Mouse (Mus musculus): ENCODE data around the gene Majin. TPM values are rescaled to one million over a fixed set of nuclear protein-coding genes. Genes with fewer than 3 reads are reported as not detected.

Majin gene
- polyA plus RNA-seq, 1 experiment = not detected

DNA sequence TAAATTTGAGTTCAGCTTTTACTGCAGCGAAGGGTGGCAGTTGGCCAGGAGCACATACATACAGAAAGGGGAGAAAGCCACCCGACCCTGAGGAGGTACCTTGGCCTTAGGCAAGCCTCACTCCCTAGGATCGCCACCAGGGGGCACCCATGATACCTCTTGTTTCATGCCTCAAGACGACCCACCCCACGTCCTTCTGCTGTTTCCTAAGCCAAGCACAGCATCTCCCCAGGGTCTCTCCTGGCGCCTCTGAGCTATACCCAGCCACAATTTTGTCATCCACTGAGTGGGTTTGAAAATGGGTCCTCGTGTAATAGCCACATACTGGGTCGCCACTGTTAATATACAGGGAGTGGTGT is 84.0 kb downstream of the Majin start:
- H3K9me3 ChIP-seq = no peaks in the 10 kb centered on the region
- H3K4me3 ChIP-seq (replicated peaks) = peak overlapping the region; percentile 44
- peaks cover 48% of the 10 kb centered on the region for H3K4me1 ChIP-seq
- peaks cover 4% of the 10 kb centered on the region for H3K27me3 ChIP-seq (replicated peaks)
- peaks cover 2% of the 10 kb centered on the region for H3K36me3 ChIP-seq (replicated peaks; ENCODE audit: low read length)
- TF ChIP-seq FLI1 (IDR thresholded peaks at IDR 0.05; ENCODE audit: low read length) (no peak), GATA1 (IDR thresholded peaks at IDR 0.05; ENCODE audit: borderline replicate concordance, low read length) (no peak)

DNA sequence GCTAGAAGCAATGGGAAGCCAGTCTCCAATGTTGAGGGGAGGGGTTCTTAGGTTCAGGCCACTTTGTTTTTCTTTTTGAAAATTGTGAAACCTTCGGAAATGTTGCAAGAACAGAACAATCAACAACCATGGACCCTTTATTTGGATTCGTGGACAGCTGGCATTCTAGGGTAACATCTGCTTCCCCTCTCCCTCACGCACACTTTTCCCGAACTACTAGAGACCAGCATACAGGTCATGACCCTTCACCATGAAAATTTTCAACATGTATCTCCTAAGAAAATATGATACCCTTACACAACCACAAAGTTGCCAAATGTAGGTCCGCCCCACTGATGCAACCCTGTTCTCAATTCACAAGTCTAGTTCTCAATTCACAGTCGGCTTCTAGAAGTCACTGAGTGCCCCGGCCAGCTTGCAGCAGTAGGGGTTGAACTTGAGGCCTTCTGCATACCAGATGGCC is 84.5 kb downstream of the Majin start:
- Histone ChIP-seq H3K36me3 (replicated peaks; ENCODE audit: low read length) (no peaks in the 10 kb centered on the region), H3K4me3 (replicated peaks) (no peak overlapping the region), H3K27me3 (replicated peaks) (peaks cover 4% of the 10 kb centered on the region), H3K9me3 (no peaks in the 10 kb centered on the region), H3K4me1 (peaks cover 48% of the 10 kb centered on the region)
- TF ChIP-seq FLI1 (IDR thresholded peaks at IDR 0.05; ENCODE audit: low read length) = no peak
- TF ChIP-seq GATA1 (IDR thresholded peaks at IDR 0.05; ENCODE audit: borderline replicate concordance, low read length) = no peak

DNA sequence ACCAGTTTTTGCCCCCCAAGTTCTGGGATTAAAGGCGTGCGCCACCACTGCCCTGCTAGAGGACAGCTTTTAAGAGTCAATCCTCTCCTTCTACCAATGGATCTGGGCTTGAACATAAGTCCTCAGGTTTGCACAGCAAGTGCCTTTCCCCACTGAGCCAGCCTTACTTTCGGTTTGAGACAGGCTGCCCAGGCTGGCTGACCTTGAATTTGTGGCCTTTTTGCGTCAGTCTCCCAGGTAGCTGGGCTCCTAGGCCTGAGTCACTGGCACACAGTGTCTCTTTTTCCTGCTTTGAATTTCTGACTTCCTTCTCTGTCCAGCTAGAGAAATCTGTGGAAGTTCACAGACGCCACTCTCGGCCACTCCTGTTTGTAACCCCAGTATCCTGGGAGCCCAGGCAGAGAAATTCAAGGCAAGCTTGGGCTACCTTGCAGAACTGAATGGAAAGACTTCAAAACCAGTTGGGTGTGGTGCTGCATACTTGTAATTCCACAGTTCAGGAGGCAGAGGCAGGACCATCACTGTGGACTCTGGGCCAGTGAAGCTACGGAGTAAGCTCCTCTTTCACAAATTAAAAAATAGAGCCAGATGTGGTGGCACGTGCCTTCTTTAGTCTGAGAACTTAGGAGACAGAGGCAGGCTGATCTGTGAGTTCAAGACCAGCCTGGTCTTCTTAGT is 85.7 kb downstream of the Majin start:
- Histone ChIP-seq H3K4me3 (replicated peaks) (no peak overlapping the region), H3K4me1 (peaks cover 48% of the 10 kb centered on the region), H3K9me3 (no peaks in the 10 kb centered on the region), H3K27me3 (replicated peaks) (peaks cover 4% of the 10 kb centered on the region), H3K36me3 (replicated peaks; ENCODE audit: low read length) (peaks cover 4% of the 10 kb centered on the region)
- TF ChIP-seq FLI1 (IDR thresholded peaks at IDR 0.05; ENCODE audit: low read length) (no peak), GATA1 (IDR thresholded peaks at IDR 0.05; ENCODE audit: borderline replicate concordance, low read length) (no peak)

GRCm38 (mm10) chr19:6270661-6271060 is 86.5 kb downstream of the Majin start:
- no peak for TF ChIP-seq GATA1 (IDR thresholded peaks at IDR 0.05; ENCODE audit: borderline replicate concordance, low read length)
- no peak for TF ChIP-seq FLI1 (IDR thresholded peaks at IDR 0.05; ENCODE audit: low read length)

GRCm38 (mm10) chr19:6271206-6271605 is 87.0 kb downstream of the Majin start:
- H3K9me3 ChIP-seq = no peaks in the 10 kb centered on the region
- H3K4me3 ChIP-seq (replicated peaks) = no peak overlapping the region
- H3K4me1 ChIP-seq = peaks cover 56% of the 10 kb centered on the region
- H3K36me3 ChIP-seq (replicated peaks; ENCODE audit: low read length) = peaks cover 4% of the 10 kb centered on the region
- peaks cover 4% of the 10 kb centered on the region for H3K27me3 ChIP-seq (replicated peaks)
- TF ChIP-seq FLI1 (IDR thresholded peaks at IDR 0.05; ENCODE audit: low read length) (no peak), GATA1 (IDR thresholded peaks at IDR 0.05; ENCODE audit: borderline replicate concordance, low read length) (no peak)

More at GRCm38 (mm10) chr19:6270661-6271060, 86.5 kb downstream of the Majin start:
- peaks cover 4% of the 10 kb centered on the region for H3K27me3 ChIP-seq (replicated peaks)
- H3K36me3 ChIP-seq (replicated peaks; ENCODE audit: low read length) = peaks cover 4% of the 10 kb centered on the region
- H3K4me3 ChIP-seq (replicated peaks) = no peak overlapping the region
- H3K4me1 ChIP-seq = peaks cover 50% of the 10 kb centered on the region
- no peaks in the 10 kb centered on the region for H3K9me3 ChIP-seq

GRCm38 (mm10) chr19:6272053-6272452 is 87.9 kb downstream of the Majin start:
- Histone ChIP-seq H3K4me3 (replicated peaks) (no peak overlapping the region), H3K4me1 (peaks cover 58% of the 10 kb centered on the region), H3K9me3 (no peaks in the 10 kb centered on the region), H3K27me3 (replicated peaks) (peaks cover 3% of the 10 kb centered on the region), H3K36me3 (replicated peaks; ENCODE audit: low read length) (peaks cover 4% of the 10 kb centered on the region)
- TF ChIP-seq FLI1 (IDR thresholded peaks at IDR 0.05; ENCODE audit: low read length) = no peak
- TF ChIP-seq GATA1 (IDR thresholded peaks at IDR 0.05; ENCODE audit: borderline replicate concordance, low read length) = no peak

DNA sequence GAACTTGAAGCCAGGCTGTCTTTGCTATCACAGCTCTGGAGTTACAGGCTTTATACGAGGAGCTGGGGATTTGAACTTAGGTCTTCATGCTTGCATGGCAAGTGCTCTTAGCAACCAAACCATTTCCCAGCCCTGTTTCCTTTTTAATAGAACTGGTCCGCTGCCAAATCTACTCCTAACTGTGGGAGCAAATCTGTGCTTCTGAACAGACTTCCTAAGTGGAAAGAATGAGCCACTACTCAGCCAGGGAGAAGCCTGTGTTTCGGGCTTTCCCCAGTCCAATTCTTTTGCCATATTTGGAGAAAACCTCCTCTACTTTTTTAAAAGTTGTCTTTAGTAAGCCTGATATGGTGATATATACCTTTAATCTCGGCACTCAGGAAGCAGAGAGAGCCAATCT is 88.5 kb downstream of the Majin start:
- H3K4me3 ChIP-seq (replicated peaks) = no peak overlapping the region
- H3K36me3 ChIP-seq (replicated peaks; ENCODE audit: low read length) = peaks cover 4% of the 10 kb centered on the region
- H3K9me3 ChIP-seq = no peaks in the 10 kb centered on the region
- H3K27me3 ChIP-seq (replicated peaks) = no peaks in the 10 kb centered on the region
- TF ChIP-seq FLI1 (IDR thresholded peaks at IDR 0.05; ENCODE audit: low read length) (no peak), GATA1 (IDR thresholded peaks at IDR 0.05; ENCODE audit: borderline replicate concordance, low read length) (no peak)
- peaks cover 52% of the 10 kb centered on the region for H3K4me1 ChIP-seq

DNA sequence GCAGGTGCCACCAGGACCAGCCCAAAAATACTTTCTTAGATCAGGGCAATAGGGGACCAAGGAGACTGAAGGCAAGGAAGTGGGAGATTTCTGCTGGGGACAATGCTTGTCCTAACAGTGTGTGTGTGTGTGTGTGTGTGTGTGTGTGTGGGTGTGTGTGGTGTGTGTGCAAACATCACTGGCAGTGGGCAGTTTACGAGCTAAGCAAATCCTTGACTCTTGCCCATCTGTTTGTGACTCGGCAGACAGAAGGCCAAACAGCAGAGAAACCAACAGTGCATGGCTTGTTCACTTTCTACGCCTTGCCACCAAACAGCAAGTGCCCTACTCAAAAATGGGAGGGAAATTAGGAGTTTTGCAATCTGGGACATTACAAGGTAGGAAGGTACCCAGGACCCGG is 89.4 kb downstream of the Majin start:
- Histone ChIP-seq H3K4me1 (peaks cover 50% of the 10 kb centered on the region), H3K4me3 (replicated peaks) (no peak overlapping the region)
- TF ChIP-seq GATA1 (IDR thresholded peaks at IDR 0.05; ENCODE audit: borderline replicate concordance, low read length) (no peak), FLI1 (IDR thresholded peaks at IDR 0.05; ENCODE audit: low read length) (no peak)

More for the DNA sequence above, 89.4 kb downstream of the Majin start:
- Histone ChIP-seq H3K36me3 (replicated peaks; ENCODE audit: low read length) (peaks cover 11% of the 10 kb centered on the region), H3K27me3 (replicated peaks) (no peaks in the 10 kb centered on the region), H3K9me3 (no peaks in the 10 kb centered on the region)

Other genes starting within 250 kb of the Majin start
- 11.0 and 14.1 TPM in 2 replicates for gene Pola2, start 220.2 kb upstream of the Majin start, polyA plus RNA-seq (2012; ENCODE audit: insufficient read depth, low replicate concordance)
- gene Slc22a20, start 198.2 kb upstream of the Majin start, polyA plus RNA-seq (2012; ENCODE audit: insufficient read depth, low replicate concordance) = not detected in 2 replicates
- gene Capn1, start 168.5 kb upstream of the Majin start, polyA plus RNA-seq (2012; ENCODE audit: insufficient read depth, low replicate concordance) = 66.2 and 91.7 TPM in 2 replicates
- gene Syvn1, start 137.8 kb upstream of the Majin start, polyA plus RNA-seq (2012; ENCODE audit: insufficient read depth, low replicate concordance) = 129 and 202 TPM in 2 replicates
- gene Mrpl49, start 126.6 kb upstream of the Majin start, polyA plus RNA-seq (2012; ENCODE audit: insufficient read depth, low replicate concordance) = 19.0 and 54.3 TPM in 2 replicates
- 3,425 and 5,919 TPM in 2 replicates for gene Fau, start 126.5 kb upstream of the Majin start, polyA plus RNA-seq (2012; ENCODE audit: insufficient read depth, low replicate concordance)
- 39.7 and 64.8 TPM in 2 replicates for gene Znhit2, start 123.2 kb upstream of the Majin start, polyA plus RNA-seq (2012; ENCODE audit: insufficient read depth, low replicate concordance)
- 26.1 and 59.5 TPM in 2 replicates for gene Tm7sf2, start 116.0 kb upstream of the Majin start, polyA plus RNA-seq (2012; ENCODE audit: insufficient read depth, low replicate concordance)
- 23.5 and 35.2 TPM in 2 replicates for gene Vps51, start 107.2 kb upstream of the Majin start, polyA plus RNA-seq (2012; ENCODE audit: insufficient read depth, low replicate concordance)
- gene Tmem262, start 104.4 kb upstream of the Majin start, polyA plus RNA-seq (2012; ENCODE audit: insufficient read depth, low replicate concordance) = not detected in 2 replicates
- gene Gm28374, start 102.1 kb upstream of the Majin start, polyA plus RNA-seq (2012; ENCODE audit: insufficient read depth, low replicate concordance) = not detected in 2 replicates
- gene Zfpl1, start 99.4 kb upstream of the Majin start, polyA plus RNA-seq (2012; ENCODE audit: insufficient read depth, low replicate concordance) = 88.5 and 121 TPM in 2 replicates
- 2.6 TPM in 1 of 2 replicates, not detected in the other for gene Cdca5, start 99.4 kb upstream of the Majin start, polyA plus RNA-seq (2012; ENCODE audit: insufficient read depth, low replicate concordance)
- gene AC131692.1, start 90.0 kb upstream of the Majin start, polyA plus RNA-seq (2012; ENCODE audit: insufficient read depth, low replicate concordance) = 1.5 and 3.1 TPM in 2 replicates
- gene Naaladl1, start 78.6 kb upstream of the Majin start, polyA plus RNA-seq (2012; ENCODE audit: insufficient read depth, low replicate concordance) = 0.30 TPM in 1 of 2 replicates, not detected in the other
- 66.7 and 124 TPM in 2 replicates for gene Sac3d1, start 65.7 kb upstream of the Majin start, polyA plus RNA-seq (2012; ENCODE audit: insufficient read depth, low replicate concordance)
- 138 and 337 TPM in 2 replicates for gene Snx15, start 56.1 kb upstream of the Majin start, polyA plus RNA-seq (2012; ENCODE audit: insufficient read depth, low replicate concordance)
- 1.7 and 3.7 TPM in 2 replicates for gene Batf2, start 43.4 kb upstream of the Majin start, polyA plus RNA-seq (2012; ENCODE audit: insufficient read depth, low replicate concordance)
- gene Arl2, start 42.8 kb upstream of the Majin start, polyA plus RNA-seq (2012; ENCODE audit: insufficient read depth, low replicate concordance) = 46.0 and 68.7 TPM in 2 replicates
- not detected in 2 replicates for gene Gpha2, start 42.0 kb downstream of the Majin start, polyA plus RNA-seq (2012; ENCODE audit: insufficient read depth, low replicate concordance)
- gene Ppp2r5b, start 51.5 kb downstream of the Majin start, polyA plus RNA-seq (2012; ENCODE audit: insufficient read depth, low replicate concordance) = 26.0 and 29.6 TPM in 2 replicates
- 34.7 and 62.6 TPM in 2 replicates for gene Atg2a, start 57.3 kb downstream of the Majin start, polyA plus RNA-seq (2012; ENCODE audit: insufficient read depth, low replicate concordance)
- gene Ehd1, start 92.3 kb downstream of the Majin start, polyA plus RNA-seq (2012; ENCODE audit: insufficient read depth, low replicate concordance) = 474 and 728 TPM in 2 replicates
- gene Cdc42bpg, start 122.1 kb downstream of the Majin start, polyA plus RNA-seq (2012; ENCODE audit: insufficient read depth, low replicate concordance) = 4.8 and 6.6 TPM in 2 replicates
- gene Men1, start 150.6 kb downstream of the Majin start, polyA plus RNA-seq (2012; ENCODE audit: insufficient read depth, low replicate concordance) = 70.2 and 174 TPM in 2 replicates
- gene Map4k2, start 156.7 kb downstream of the Majin start, polyA plus RNA-seq (2012; ENCODE audit: insufficient read depth, low replicate concordance) = 9.3 and 21.8 TPM in 2 replicates
- gene Sf1, start 179.3 kb downstream of the Majin start, polyA plus RNA-seq (2012; ENCODE audit: insufficient read depth, low replicate concordance) = 1,025 and 2,643 TPM in 2 replicates
- 3.6 TPM in 1 of 2 replicates, not detected in the other for gene Pygm, start 200.0 kb downstream of the Majin start, polyA plus RNA-seq (2012; ENCODE audit: insufficient read depth, low replicate concordance)
- gene Rasgrp2, start 215.0 kb downstream of the Majin start, polyA plus RNA-seq (2012; ENCODE audit: insufficient read depth, low replicate concordance) = 458 and 696 TPM in 2 replicates
- 0.62 and 1.5 TPM in 2 replicates for gene Nrxn2, start 234.3 kb downstream of the Majin start, polyA plus RNA-seq (2012; ENCODE audit: insufficient read depth, low replicate concordance)

Measured in megakaryocyte, embryonic 14.5 days (primary cell).